Mouse (Mus musculus) induced T-regulatory cell, adult 2 months (primary cell): Measurements from ENCODE around the gene Tbx5.

ENCODE experiments used
- DNase-seq: peaks from one replicate; pipeline ENCODE4 v3.0.0-alpha.2; 2012; ENCODE audit warnings: low read depth

The Tbx5 gene

GRCm38 (mm10) chr5:119810994-119811690 is 21.3 kb upstream of the Tbx5 start:
- no peak for DNase-seq

GRCm38 (mm10) chr5:119815247-119815646 is 17.2 kb upstream of the Tbx5 start:
- no peak for DNase-seq

GRCm38 (mm10) chr5:119820452-119820851 is 12.0 kb upstream of the Tbx5 start:
- no peak for DNase-seq

GRCm38 (mm10) chr5:119821506-119821905 is 11.0 kb upstream of the Tbx5 start:
- DNase-seq, result no peak

GRCm38 (mm10) chr5:119827341-119827740 is 5.1 kb upstream of the Tbx5 start:
- no peak for DNase-seq

- DNase-seq, result no peak
Measured at GRCm38 (mm10) chr5:119830611-119831010, 1.9 kb upstream of the Tbx5 start.

- no peak for DNase-seq
Measured at GRCm38 (mm10) chr5:119831201-119831771, 1.2 kb upstream of the Tbx5 start.

- DNase-seq, result no peak
Measured at GRCm38 (mm10) chr5:119831791-119832478, 533 bp upstream of the Tbx5 start.

- DNase-seq, result no peak
Measured at GRCm38 (mm10) chr5:119833223-119834030, 959 bp downstream of the Tbx5 start.

GRCm38 (mm10) chr5:119834031-119834403 is 1.5 kb downstream of the Tbx5 start:
- no peak for DNase-seq

- DNase-seq, result no peak
Measured at GRCm38 (mm10) chr5:119835053-119835867, 2.8 kb downstream of the Tbx5 start.

- no peak for DNase-seq
Measured at GRCm38 (mm10) chr5:119835868-119836209, 3.4 kb downstream of the Tbx5 start.

- no peak for DNase-seq
Measured at GRCm38 (mm10) chr5:119836618-119837305, 4.3 kb downstream of the Tbx5 start.

- no peak for DNase-seq
Measured at GRCm38 (mm10) chr5:119837306-119837675, 4.8 kb downstream of the Tbx5 start.

GRCm38 (mm10) chr5:119837861-119838260 is 5.4 kb downstream of the Tbx5 start:
- DNase-seq, result no peak

GRCm38 (mm10) chr5:119838441-119838840 is 6.0 kb downstream of the Tbx5 start:
- no peak for DNase-seq

GRCm38 (mm10) chr5:119839156-119839555 is 6.7 kb downstream of the Tbx5 start:
- no peak for DNase-seq

- no peak for DNase-seq
Measured at GRCm38 (mm10) chr5:119839616-119840368, 7.3 kb downstream of the Tbx5 start.

- DNase-seq, result no peak
Measured at GRCm38 (mm10) chr5:119840404-119840803, 7.9 kb downstream of the Tbx5 start.

- no peak for DNase-seq
Measured at GRCm38 (mm10) chr5:119841634-119842420, 9.4 kb downstream of the Tbx5 start.
